Mouse (Mus musculus) layer of hippocampus, postnatal 14 days (tissue): ENCODE data around the gene Ccdc6. TPM values are rescaled to one million over a fixed set of nuclear protein-coding genes. Genes with fewer than 3 reads are reported as not detected.
"Not testable (repeated sequence)": the region's sequence is repeated elsewhere in the genome, so short reads cannot be mapped to it uniquely, and the experiment has no call there.

Experiments used
- DNase-seq, 2 experiments: peaks; one replicate each; pipeline ENCODE4 v3.0.0; 2021 to 2022; ENCODE audit warnings: low spot score in 2 of 2, mixed read lengths in 1 of 2
- total RNA-seq, 2 experiments: library from RNA; stranded (reverse); gene quantifications; 2 replicates each; pipeline ENCODE4 v1.2.3; 2021

Ccdc6 gene
- total RNA-seq, 2 experiments from 2014 or later, result 65.7 to 66.3 TPM

- DNase-seq, result no peak
These were observed 102.7 kb downstream of the Ccdc6 start for GRCm38 (mm10) chr10:70199466-70200210.

DNA sequence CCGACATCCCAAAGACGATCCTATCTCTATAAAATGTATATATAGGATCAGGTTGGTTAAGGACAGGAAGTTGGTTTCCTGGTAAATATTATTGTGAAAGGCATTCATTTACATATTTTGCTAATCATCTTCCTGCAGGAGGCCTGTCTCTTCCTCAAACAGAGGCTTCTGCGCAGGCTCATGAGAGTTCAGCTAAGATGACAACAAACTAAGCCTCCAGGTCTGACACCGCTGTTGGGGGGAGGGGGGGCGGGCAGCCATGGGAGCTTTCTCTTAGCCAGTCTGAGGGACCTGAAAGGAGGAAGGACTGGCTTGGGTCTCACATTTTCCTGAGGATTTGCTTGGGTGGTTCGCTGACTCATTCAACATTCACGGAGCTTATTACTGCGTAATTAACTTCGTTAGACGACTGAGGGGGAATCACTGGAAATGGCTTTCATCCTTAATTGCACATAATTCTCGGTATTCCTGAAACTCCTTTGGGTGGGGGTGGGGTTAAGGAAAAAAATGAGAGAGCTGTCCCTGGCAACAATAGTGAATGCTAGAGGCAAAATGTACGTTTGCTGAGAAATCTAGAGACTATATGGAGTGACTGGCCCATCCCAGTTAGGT, 104.1 kb downstream of the Ccdc6 start:
- no peak for DNase-seq

GRCm38 (mm10) chr10:70204505-70205399, 107.8 kb downstream of the Ccdc6 start, which contains the start of gene Mrln:
Mrln (plus strand) TSS chr10:70204664.
- no peak for DNase-seq

DNA sequence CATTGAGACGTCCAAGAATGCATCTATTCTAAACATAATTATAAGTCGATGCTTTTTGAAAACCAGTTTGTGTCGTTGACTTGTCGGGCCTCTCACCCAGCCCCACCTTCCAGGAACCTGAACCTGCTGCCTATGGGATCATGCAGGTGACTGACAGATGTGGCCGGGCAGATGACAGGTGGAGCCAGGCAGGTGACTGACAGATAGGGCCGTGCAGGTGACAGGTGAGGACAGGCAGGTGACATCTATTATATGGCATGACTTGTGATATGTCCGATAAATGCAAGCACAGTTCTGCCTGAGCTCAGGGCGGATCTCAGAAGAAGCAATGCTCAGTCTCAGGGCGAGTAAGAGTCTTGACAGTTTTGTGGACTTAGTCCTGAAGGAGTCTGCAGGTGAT, 114.4 kb downstream of the Ccdc6 start:
- DNase-seq, result no peak

DNA sequence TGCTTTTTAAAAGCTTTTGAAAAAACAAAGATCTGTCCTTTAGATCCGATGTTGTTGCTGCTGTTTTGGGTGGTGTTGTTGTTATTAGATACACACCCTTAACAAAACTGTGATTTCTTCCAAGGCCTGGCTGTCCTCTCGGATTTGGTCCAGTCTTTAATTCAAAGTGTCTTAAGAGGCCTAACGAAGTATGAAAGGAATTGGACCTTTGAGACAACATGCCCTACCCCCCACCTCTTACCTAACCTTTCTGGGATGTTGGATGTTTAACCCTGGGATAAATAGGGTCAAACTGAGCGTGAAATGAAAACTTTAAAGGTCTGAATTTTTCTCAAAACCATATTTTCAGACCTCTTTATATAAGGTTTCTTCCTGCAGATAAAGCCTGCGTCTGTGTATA, 124.0 kb downstream of the Ccdc6 start:
- DNase-seq, result no peak

GRCm38 (mm10) chr10:70222231-70222630, 125.3 kb downstream of the Ccdc6 start:
- not testable (repeated sequence) for DNase-seq

- no peak for DNase-seq
These were observed 127.7 kb downstream of the Ccdc6 start for GRCm38 (mm10) chr10:70224571-70224970.

DNA sequence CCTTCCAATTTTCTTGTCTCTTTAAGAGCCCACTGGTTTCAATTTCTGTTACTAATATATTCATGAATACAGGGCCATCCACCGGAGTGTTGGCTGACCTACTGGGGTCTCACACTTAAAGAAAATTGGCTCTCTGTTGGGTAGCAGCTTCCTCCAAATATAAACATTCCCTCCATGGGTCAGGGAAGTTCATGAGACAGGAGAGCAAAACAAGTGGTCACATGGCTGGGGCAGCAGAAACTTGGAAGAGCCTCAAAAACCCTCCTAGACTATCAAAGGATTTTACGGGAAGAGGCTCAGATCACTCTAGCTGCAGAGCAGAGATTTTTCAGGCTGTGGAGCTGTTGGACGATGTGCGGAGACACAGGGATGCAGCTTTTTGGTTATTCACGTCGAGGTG, 128.8 kb downstream of the Ccdc6 start:
- peak in 1 of 2 experiments; percentile 5 for DNase-seq

DNA sequence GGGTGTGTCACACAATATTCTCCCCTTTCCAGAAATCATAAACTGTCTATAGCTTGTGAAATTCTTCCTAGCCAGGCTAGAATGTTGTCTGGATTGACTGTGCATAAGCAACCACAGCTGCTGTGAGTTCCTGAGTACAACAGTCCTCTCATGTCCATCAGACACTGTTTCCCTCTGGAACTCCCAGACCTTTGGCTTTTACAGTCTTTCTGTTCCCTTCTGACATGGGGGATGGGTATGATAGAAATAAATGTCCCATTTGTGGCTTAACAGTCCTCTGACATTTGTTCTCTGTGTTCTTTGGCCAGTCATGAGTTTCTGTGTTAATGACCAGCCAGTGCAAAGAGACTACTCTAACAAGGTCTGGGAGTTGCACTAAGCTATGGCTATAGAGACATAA, 129.7 kb downstream of the Ccdc6 start:
- DNase-seq, result no peak

GRCm38 (mm10) chr10:70230352-70230751, 133.4 kb downstream of the Ccdc6 start:
- no peak for DNase-seq

- no peak for DNase-seq
These were observed 141.0 kb downstream of the Ccdc6 start for GRCm38 (mm10) chr10:70237936-70238335.

Other genes with a start within 250 kb of the Ccdc6 start
- 1 to 10 TPM in 1 of 2 experiments, not detected in 1; 1.5 TPM for gene Mrln, start 107.5 kb downstream of the Ccdc6 start, total RNA-seq
- gene Slc16a9, start 148.0 kb downstream of the Ccdc6 start, total RNA-seq, result 1 to 10 TPM; 3.1 to 3.5 TPM